Mouse (Mus musculus): Measurements from ENCODE around the gene Col6a1.

Gene Col6a1

GRCm38 (mm10) chr10:76724231-76724736 is 1.7 kb downstream of the Col6a1 start:
- no peak for DNase-seq (ENCODE audit: extremely low read depth, low read depth)

GRCm38 (mm10) chr10:76722751-76723450 is 3.1 kb downstream of the Col6a1 start:
- no peak for DNase-seq (ENCODE audit: extremely low read depth, low read depth)

- DNase-seq (ENCODE audit: extremely low read depth, low read depth): no peak
These were observed 4.2 kb downstream of the Col6a1 start for GRCm38 (mm10) chr10:76721746-76722145.

- no peak for DNase-seq (ENCODE audit: extremely low read depth, low read depth)
These were observed 4.8 kb downstream of the Col6a1 start for GRCm38 (mm10) chr10:76721216-76721615.

- DNase-seq (ENCODE audit: extremely low read depth, low read depth): no peak
These were observed 8.3 kb downstream of the Col6a1 start for GRCm38 (mm10) chr10:76717631-76718030.

GRCm38 (mm10) chr10:76717026-76717425 is 8.9 kb downstream of the Col6a1 start:
- DNase-seq (ENCODE audit: extremely low read depth, low read depth): no peak

GRCm38 (mm10) chr10:76714303-76714702 is 11.7 kb downstream of the Col6a1 start:
- DNase-seq (ENCODE audit: extremely low read depth, low read depth): no peak

GRCm38 (mm10) chr10:76712500-76712899 is 13.5 kb downstream of the Col6a1 start:
- DNase-seq (ENCODE audit: extremely low read depth, low read depth): no peak

GRCm38 (mm10) chr10:76711331-76711730 is 14.6 kb downstream of the Col6a1 start:
- DNase-seq (ENCODE audit: extremely low read depth, low read depth): no peak

GRCm38 (mm10) chr10:76708465-76708864 is 17.5 kb downstream of the Col6a1 start:
- DNase-seq (ENCODE audit: extremely low read depth, low read depth): no peak

- DNase-seq (ENCODE audit: extremely low read depth, low read depth): no peak
These were observed 18.4 kb downstream of the Col6a1 start for GRCm38 (mm10) chr10:76707584-76707983.

GRCm38 (mm10) chr10:76707001-76707400 is 19.0 kb downstream of the Col6a1 start:
- no peak for DNase-seq (ENCODE audit: extremely low read depth, low read depth)

GRCm38 (mm10) chr10:76704358-76704757 is 21.6 kb downstream of the Col6a1 start:
- no peak for DNase-seq (ENCODE audit: extremely low read depth, low read depth)

GRCm38 (mm10) chr10:76701446-76701845 is 24.5 kb downstream of the Col6a1 start:
- DNase-seq (ENCODE audit: extremely low read depth, low read depth): no peak

GRCm38 (mm10) chr10:76699816-76700215 is 26.2 kb downstream of the Col6a1 start:
- no peak for DNase-seq (ENCODE audit: extremely low read depth, low read depth)

GRCm38 (mm10) chr10:76695283-76695885 is 30.6 kb downstream of the Col6a1 start:
- no peak for DNase-seq (ENCODE audit: extremely low read depth, low read depth)

GRCm38 (mm10) chr10:76694765-76695164 is 31.2 kb downstream of the Col6a1 start:
- DNase-seq (ENCODE audit: extremely low read depth, low read depth): no peak

- DNase-seq (ENCODE audit: extremely low read depth, low read depth): no peak
These were observed 32.5 kb downstream of the Col6a1 start for GRCm38 (mm10) chr10:76693446-76693845.

- no peak for DNase-seq (ENCODE audit: extremely low read depth, low read depth)
These were observed 40.4 kb downstream of the Col6a1 start for GRCm38 (mm10) chr10:76685451-76686017.

- no peak for DNase-seq (ENCODE audit: extremely low read depth, low read depth)
These were observed 42.0 kb downstream of the Col6a1 start for GRCm38 (mm10) chr10:76683977-76684376.

- DNase-seq (ENCODE audit: extremely low read depth, low read depth): no peak
These were observed 42.5 kb downstream of the Col6a1 start for GRCm38 (mm10) chr10:76683461-76683860.

GRCm38 (mm10) chr10:76681882-76682281 is 44.1 kb downstream of the Col6a1 start:
- no peak for DNase-seq (ENCODE audit: extremely low read depth, low read depth)

Data from MEL-GATA-1-ER (cell line).